Mouse (Mus musculus) forebrain, embryonic 15.5 days (tissue): Measurements from ENCODE around the gene Wbp11. TPM values are rescaled to one million over a fixed set of nuclear protein-coding genes. Genes with fewer than 3 reads are reported as not detected.

ENCODE experiments used
- ATAC-seq: fragments of 200-750 bp; cut with Nextera tagmentation; replicated peaks from 2 replicates; pipeline ENCODE4 v1.8.0; 2017; ENCODE audit warnings: mild to moderate bottlenecking, moderate TSS enrichment, moderate library complexity
- H3K27ac ChIP-seq: fragments of 300-500 bp; sonication (generic); replicated peaks from 2 replicates; pipeline ENCODE4 v1.5.1; 2015; ENCODE audit warnings: mild to moderate bottlenecking, inconsistent platforms
- H3K27me3 ChIP-seq: fragments of 300-500 bp; sonication (generic); 2 replicates; pipeline ENCODE4 v1.6.1; 2015; ENCODE audit warnings: inconsistent platforms
- H3K36me3 ChIP-seq: fragments of 300-500 bp; sonication (generic); 2 replicates; pipeline ENCODE4 v1.6.1; 2015; ENCODE audit warnings: mild to moderate bottlenecking, inconsistent platforms
- H3K4me1 ChIP-seq: fragments of 300-500 bp; sonication (generic); 2 replicates; pipeline ENCODE4 v1.6.1; 2015; ENCODE audit warnings: inconsistent platforms
- H3K4me2 ChIP-seq: fragments of 300-500 bp; sonication (generic); replicated peaks from 2 replicates; pipeline ENCODE4 v1.6.1; 2015; ENCODE audit warnings: mild to moderate bottlenecking, inconsistent platforms
- H3K4me3 ChIP-seq: fragments of 300-500 bp; sonication (generic); 2 replicates; pipeline ENCODE4 v1.5.1; 2015; ENCODE audit warnings: mild to moderate bottlenecking, inconsistent platforms
- H3K9ac ChIP-seq: fragments of 300-500 bp; sonication (generic); replicated peaks from 2 replicates; pipeline ENCODE4 v1.6.1; 2015; ENCODE audit warnings: mild to moderate bottlenecking, inconsistent platforms
- H3K9me3 ChIP-seq: fragments of 300-500 bp; sonication (generic); 2 replicates; pipeline ENCODE4 v1.6.1; 2016; ENCODE audit warnings: inconsistent platforms
- WGBS: fragments of 180-500 bp; shearing (Covaris S2); methylation state at CpG from one replicate; pipeline ENCODE4 v1.1.7; 2015; ENCODE audit warnings: mixed read lengths; 5-methylcytosine and 5-hydroxymethylcytosine counted together
- polyA plus RNA-seq: library from polyadenylated mRNA; unstranded; fragments of >200 nt; fragmentation: Nextera tagmentation; extraction: Ambion mirVana; gene quantifications from 2 replicates; pipeline ENCODE4 v1.2.1, GENCODE M21; 2015

Wbp11 gene
- 79.0 and 82.5 TPM in 2 replicates for polyA plus RNA-seq

GRCm38 (mm10) chr6:136827881-136828561 lies at the start of gene Wbp11:
Gene Wbp11 (minus strand): TSS chr6:136828233.
- 1% methylated on average over 45 of the region's 45 CpGs for WGBS
- peaks cover 17% of the 10 kb centered on the region for H3K36me3 ChIP-seq
- H3K4me1 ChIP-seq, result peaks cover 17% of the 10 kb centered on the region
- no peaks in the 10 kb centered on the region for H3K9me3 ChIP-seq
- H3K9ac ChIP-seq, result peak within 1 kb of the TSS; percentile 87
- H3K27me3 ChIP-seq, result peaks cover 6% of the 10 kb centered on the region; the same call in 1 of the 2 replicates
- H3K4me3 ChIP-seq, result peak within 1 kb of the TSS; percentile 87
- H3K4me2 ChIP-seq, result peak within 1 kb of the TSS; percentile 75
- H3K27ac ChIP-seq, result peak within 1 kb of the TSS; percentile 89
- peak; percentile 100 for ATAC-seq

- no peak within 1 kb of the TSS for H3K4me2 ChIP-seq
- no peak for ATAC-seq
- no peaks in the 10 kb centered on the region for H3K9me3 ChIP-seq
- 57% methylated on average over 9 of the region's 9 CpGs for WGBS
- no peak within 1 kb of the TSS for H3K4me3 ChIP-seq
- H3K4me1 ChIP-seq, result peaks cover 16% of the 10 kb centered on the region
- no peaks in the 10 kb centered on the region for H3K36me3 ChIP-seq
- H3K27me3 ChIP-seq, result no peaks in the 10 kb centered on the region
- no peak within 1 kb of the TSS for H3K27ac ChIP-seq
- H3K9ac ChIP-seq, result no peak within 1 kb of the TSS
These were observed 47.6 kb upstream of the Wbp11 start, which contains the start of gene Mgp for GRCm38 (mm10) chr6:136875670-136876069. Gene Mgp (minus strand): TSS chr6:136875823.

DNA sequence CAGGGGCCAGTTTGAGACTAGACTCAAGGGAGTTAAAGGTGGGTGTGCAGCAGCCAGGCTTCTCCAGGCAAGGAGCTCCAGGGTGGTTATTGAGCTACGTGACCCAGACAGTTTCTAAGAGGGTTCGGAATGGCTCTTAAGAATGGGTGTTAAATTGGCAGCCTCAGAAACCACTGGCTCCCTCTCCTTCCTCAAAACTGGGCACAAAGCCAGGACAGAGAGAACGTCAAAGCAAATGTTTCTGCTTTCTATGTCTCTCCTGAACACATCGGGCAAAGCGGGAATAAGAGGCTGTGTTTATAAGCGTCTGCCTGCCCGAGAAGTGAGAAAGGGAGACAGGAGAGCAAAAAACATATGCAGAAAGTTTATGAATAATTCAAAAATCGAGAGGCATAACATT lies 46.6 kb upstream of the Wbp11 start:
- no peak overlapping the region for H3K4me2 ChIP-seq
- H3K4me3 ChIP-seq, result no peak overlapping the region
- H3K36me3 ChIP-seq, result no peaks in the 10 kb centered on the region
- ATAC-seq, result no peak
- H3K9ac ChIP-seq, result no peak overlapping the region
- no peak overlapping the region for H3K27ac ChIP-seq
- H3K27me3 ChIP-seq, result no peaks in the 10 kb centered on the region
- H3K4me1 ChIP-seq, result peaks cover 16% of the 10 kb centered on the region
- no peaks in the 10 kb centered on the region for H3K9me3 ChIP-seq
- WGBS, result 15% methylated on average over 8 of the region's 8 CpGs

DNA sequence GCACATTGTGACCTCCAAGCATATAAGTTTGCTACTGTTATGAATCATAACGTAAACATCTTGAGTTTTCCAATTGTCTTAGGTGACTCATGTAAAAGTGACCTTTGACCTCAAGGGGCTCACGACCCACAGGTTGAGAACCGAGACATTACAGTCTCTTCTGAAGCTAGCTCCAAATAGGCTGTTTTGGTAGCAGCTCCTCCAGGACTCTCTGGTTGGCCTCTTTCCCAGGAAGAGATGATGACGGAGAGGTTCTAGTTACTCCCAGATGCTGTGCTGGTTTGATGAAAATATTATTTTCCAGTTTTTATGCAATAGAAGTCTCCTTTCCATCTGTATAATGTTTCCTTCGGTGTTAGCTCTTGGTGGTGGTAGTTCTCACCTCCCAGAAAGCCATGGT lies 40.9 kb upstream of the Wbp11 start:
- no peak overlapping the region for H3K4me3 ChIP-seq
- H3K4me2 ChIP-seq, result no peak overlapping the region
- no peak for ATAC-seq
- H3K9ac ChIP-seq, result no peak overlapping the region
- no peak overlapping the region for H3K27ac ChIP-seq
- no peaks in the 10 kb centered on the region for H3K9me3 ChIP-seq
- H3K36me3 ChIP-seq, result no peaks in the 10 kb centered on the region
- no peaks in the 10 kb centered on the region for H3K27me3 ChIP-seq
- 83% methylated on average over 5 of the region's 5 CpGs for WGBS
- peaks cover under 1% of the 10 kb centered on the region; the same call in 1 of the 2 replicates for H3K4me1 ChIP-seq

GRCm38 (mm10) chr6:136866150-136866549 lies 38.1 kb upstream of the Wbp11 start:
- Histone ChIP-seq H3K9me3 (no peaks in the 10 kb centered on the region), H3K27ac (no peak overlapping the region), H3K27me3 (no peaks in the 10 kb centered on the region), H3K4me3 (no peak overlapping the region), H3K4me2 (no peak overlapping the region), H3K4me1 (no peaks in the 10 kb centered on the region), H3K36me3 (no peaks in the 10 kb centered on the region), H3K9ac (no peak overlapping the region)
- WGBS, result 82% methylated on average over 4 of the region's 4 CpGs
- no peak for ATAC-seq

DNA sequence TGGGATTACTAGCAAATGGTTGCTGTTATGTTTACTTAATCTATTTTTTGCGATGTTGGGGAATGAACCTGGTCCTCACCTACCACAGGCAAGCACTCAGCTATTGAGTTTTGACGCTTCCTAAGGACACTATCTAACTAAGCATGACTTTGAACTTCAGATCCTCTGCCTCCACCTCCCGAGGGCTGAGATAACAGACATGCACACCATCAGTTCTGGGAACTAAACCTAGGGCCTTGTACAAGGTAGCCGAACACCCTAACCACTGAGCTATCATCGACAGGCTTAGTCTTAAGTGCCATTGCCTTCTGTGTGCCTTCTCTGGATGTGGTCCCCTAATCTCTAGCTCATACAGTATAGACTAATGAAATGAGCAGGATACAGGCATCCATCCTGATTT lies 37.3 kb upstream of the Wbp11 start:
- no peaks in the 10 kb centered on the region for H3K4me1 ChIP-seq
- ATAC-seq, result no peak
- no peak overlapping the region for H3K4me2 ChIP-seq
- H3K27ac ChIP-seq, result no peak overlapping the region
- H3K36me3 ChIP-seq, result no peaks in the 10 kb centered on the region
- H3K9ac ChIP-seq, result no peak overlapping the region
- H3K4me3 ChIP-seq, result no peak overlapping the region
- H3K9me3 ChIP-seq, result no peaks in the 10 kb centered on the region
- H3K27me3 ChIP-seq, result no peaks in the 10 kb centered on the region
- WGBS, result 91% methylated on average over 5 of the region's 5 CpGs

GRCm38 (mm10) chr6:136861020-136861419 lies 33.0 kb upstream of the Wbp11 start:
- no peak overlapping the region for H3K4me2 ChIP-seq
- ATAC-seq, result peak; percentile 68; the same call in 1 of the 2 replicates
- H3K4me3 ChIP-seq, result no peak overlapping the region
- no peaks in the 10 kb centered on the region for H3K36me3 ChIP-seq
- no peaks in the 10 kb centered on the region for H3K4me1 ChIP-seq
- H3K9ac ChIP-seq, result no peak overlapping the region
- no peak overlapping the region for H3K27ac ChIP-seq
- 49% methylated on average over 9 of the region's 9 CpGs for WGBS
- no peaks in the 10 kb centered on the region for H3K9me3 ChIP-seq
- H3K27me3 ChIP-seq, result no peaks in the 10 kb centered on the region

DNA sequence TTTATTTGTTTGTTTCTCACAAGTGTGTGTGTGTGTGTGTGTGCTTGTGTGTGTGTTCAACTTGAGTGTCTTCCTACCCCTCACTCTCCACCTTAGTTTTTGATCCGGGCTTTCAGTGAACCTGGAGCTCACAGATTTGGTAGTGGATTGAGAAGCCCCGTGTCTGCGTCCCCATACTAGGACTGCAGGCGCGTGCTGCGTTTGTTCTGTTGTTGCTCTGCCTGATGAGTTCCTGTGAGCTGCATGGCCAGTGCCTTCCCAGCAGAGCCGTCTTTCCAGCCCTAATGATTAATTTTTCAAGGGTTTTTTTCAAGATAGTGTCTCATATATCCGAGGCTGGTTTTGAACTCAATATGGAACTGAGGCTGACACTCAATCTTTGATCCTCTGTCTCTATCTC lies 30.4 kb upstream of the Wbp11 start:
- Histone ChIP-seq H3K9me3 (no peaks in the 10 kb centered on the region), H3K27me3 (no peaks in the 10 kb centered on the region), H3K36me3 (no peaks in the 10 kb centered on the region), H3K4me3 (no peak overlapping the region), H3K27ac (no peak overlapping the region), H3K9ac (no peak overlapping the region), H3K4me2 (no peak overlapping the region), H3K4me1 (no peaks in the 10 kb centered on the region)
- 84% methylated on average over 8 of the region's 8 CpGs for WGBS
- ATAC-seq, result no peak

GRCm38 (mm10) chr6:136857873-136858260 lies 29.8 kb upstream of the Wbp11 start:
- no peak for ATAC-seq
- Histone ChIP-seq H3K36me3 (no peaks in the 10 kb centered on the region), H3K9me3 (no peaks in the 10 kb centered on the region), H3K4me2 (no peak overlapping the region), H3K27ac (no peak overlapping the region), H3K9ac (no peak overlapping the region), H3K4me3 (no peak overlapping the region), H3K27me3 (no peaks in the 10 kb centered on the region), H3K4me1 (0 out of 2 replicates have a peak, but pooled peaks cover under 1% of the 10 kb centered on the region)
- WGBS, result 68% methylated on average over 11 of the region's 11 CpGs

- Histone ChIP-seq H3K4me2 (no peak within 1 kb of the TSS), H3K27ac (no peak within 1 kb of the TSS), H3K4me3 (no peak within 1 kb of the TSS), H3K9me3 (no peaks in the 10 kb centered on the region), H3K36me3 (no peaks in the 10 kb centered on the region), H3K4me1 (0 out of 2 replicates have a peak, but pooled peaks cover 4% of the 10 kb centered on the region), H3K27me3 (no peaks in the 10 kb centered on the region), H3K9ac (no peak within 1 kb of the TSS)
- WGBS, result 80% methylated on average over 18 of the region's 18 CpGs
- ATAC-seq, result no peak
These were observed 29.3 kb upstream of the Wbp11 start, which contains the start of gene Art4 for GRCm38 (mm10) chr6:136857186-136857872. Gene Art4 (minus strand): TSS chr6:136857733.

GRCm38 (mm10) chr6:136856071-136856636 lies 28.1 kb upstream of the Wbp11 start:
- H3K4me1 ChIP-seq, result 0 out of 2 replicates have a peak, but pooled peaks cover 4% of the 10 kb centered on the region
- no peaks in the 10 kb centered on the region for H3K27me3 ChIP-seq
- H3K4me2 ChIP-seq, result no peak overlapping the region
- H3K9me3 ChIP-seq, result no peaks in the 10 kb centered on the region
- H3K36me3 ChIP-seq, result no peaks in the 10 kb centered on the region
- WGBS, result 63% methylated on average over 14 of the region's 14 CpGs
- H3K27ac ChIP-seq, result no peak overlapping the region
- H3K4me3 ChIP-seq, result no peak overlapping the region
- no peak overlapping the region for H3K9ac ChIP-seq
- no peak for ATAC-seq

DNA sequence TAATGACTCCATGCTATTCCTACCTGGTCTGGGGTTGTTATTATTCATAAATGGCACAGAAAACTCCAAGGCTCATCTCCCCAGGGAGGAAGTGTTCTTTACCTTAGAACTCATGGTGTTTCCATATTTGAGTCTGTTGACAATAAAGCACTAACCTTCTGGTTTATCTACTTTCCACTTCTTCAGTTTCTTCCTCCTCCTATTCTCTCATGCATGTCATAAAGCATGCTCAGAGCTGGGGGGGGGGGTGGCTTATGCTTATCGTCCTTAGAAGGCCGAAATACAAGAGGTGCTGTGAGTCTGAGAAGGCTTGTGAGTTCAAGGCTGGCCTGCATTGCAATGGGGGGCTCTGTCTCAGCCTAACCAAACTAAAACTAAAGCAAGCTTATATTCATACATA lies 27.1 kb upstream of the Wbp11 start:
- H3K4me1 ChIP-seq, result 0 out of 2 replicates have a peak, but pooled peaks cover 4% of the 10 kb centered on the region
- no peak overlapping the region for H3K4me3 ChIP-seq
- H3K36me3 ChIP-seq, result no peaks in the 10 kb centered on the region
- WGBS, result 79% methylated on average over 2 of the region's 2 CpGs
- no peaks in the 10 kb centered on the region for H3K27me3 ChIP-seq
- H3K4me2 ChIP-seq, result no peak overlapping the region
- no peak overlapping the region for H3K27ac ChIP-seq
- no peak for ATAC-seq
- H3K9ac ChIP-seq, result no peak overlapping the region
- no peaks in the 10 kb centered on the region for H3K9me3 ChIP-seq
